Mouse (Mus musculus): ENCODE measurements at regions not wholly inside any gene's neighbourhood (a gene's known extent, or its start where the extent isn't known, plus 50 kb on each side); places are given as distances from the start of the nearest gene placed in this dataset.
A peak's percentile ranks its signal among the peaks of the same experiment; 100 is the strongest.

DNA sequence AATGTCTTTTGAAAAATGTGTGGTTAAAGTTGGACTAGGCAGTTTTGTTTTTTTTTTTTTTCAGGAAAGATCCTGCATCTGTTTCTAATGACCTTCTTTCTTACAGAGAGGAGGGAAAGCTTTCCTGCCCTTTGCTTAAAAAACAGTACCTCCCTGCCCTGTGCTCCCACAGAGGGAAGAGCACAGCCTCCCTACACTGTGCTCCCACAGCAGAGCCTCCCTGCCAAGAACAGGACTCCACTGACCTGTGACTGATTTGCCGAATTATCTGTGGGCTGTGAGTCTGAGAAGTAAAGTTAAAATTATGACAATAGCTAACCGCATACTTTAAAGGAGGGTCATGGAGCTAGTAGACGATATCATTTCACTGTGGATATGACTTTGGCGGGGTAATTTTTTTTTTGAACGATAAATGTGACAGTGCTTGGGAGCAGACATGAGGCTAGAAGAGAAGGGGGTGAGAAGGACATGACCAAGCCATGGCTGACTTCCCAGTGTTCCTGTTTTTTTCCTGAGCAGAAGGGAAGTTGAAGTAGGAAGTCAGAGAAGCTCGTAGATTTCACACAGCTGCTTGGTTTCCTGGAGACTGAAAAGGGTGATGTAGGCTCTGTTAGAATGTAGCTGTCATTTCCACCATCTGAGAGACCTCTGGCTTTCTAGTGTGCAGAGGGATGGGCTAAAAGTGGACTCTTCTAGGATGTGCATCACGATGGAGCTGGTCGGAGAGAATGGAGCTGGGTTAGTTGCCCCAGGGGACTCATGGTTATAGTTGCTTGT is 226.2 kb downstream of the Etaa1 start:
- Histone ChIP-seq H3K4me2 (ENCODE audit: low read length) (no peak overlapping the region), H3K36me3 (ENCODE audit: control insufficient read depth, insufficient read depth, low read length) (no peaks in the 10 kb centered on the region), H3K9me3 (ENCODE audit: control insufficient read depth, low read length) (no peaks in the 10 kb centered on the region), H3K27me3 (ENCODE audit: control insufficient read depth, insufficient read depth, low read length) (no peaks in the 10 kb centered on the region), H3K9ac (ENCODE audit: low read length) (no peak overlapping the region), H3K27ac (replicated peaks in 1 of 2; ENCODE audit: control insufficient read depth in 1 of 2, insufficient read depth in 1 of 2, low read depth in 2 of 2, low read length in 2 of 2) (peak overlapping the region in 1 of 2 experiments; percentile 52; a peak in 1 of 4 replicates), H3K4me1 (ENCODE audit: control insufficient read depth in 2 of 2, insufficient read depth in 2 of 2, low read length in 2 of 2) (no peaks in the 10 kb centered on the region), H3K4me3 (ENCODE audit: control insufficient read depth in 1 of 2, insufficient read depth in 1 of 2, low read depth in 1 of 2, low read length in 2 of 2) (no peak overlapping the region)
- 57% methylated on average over 8 of the region's 8 CpGs for WGBS
- no peak for ATAC-seq (ENCODE audit: insufficient number of reproducible peaks, insufficient read depth, low FRiP score, low read depth)

DNA sequence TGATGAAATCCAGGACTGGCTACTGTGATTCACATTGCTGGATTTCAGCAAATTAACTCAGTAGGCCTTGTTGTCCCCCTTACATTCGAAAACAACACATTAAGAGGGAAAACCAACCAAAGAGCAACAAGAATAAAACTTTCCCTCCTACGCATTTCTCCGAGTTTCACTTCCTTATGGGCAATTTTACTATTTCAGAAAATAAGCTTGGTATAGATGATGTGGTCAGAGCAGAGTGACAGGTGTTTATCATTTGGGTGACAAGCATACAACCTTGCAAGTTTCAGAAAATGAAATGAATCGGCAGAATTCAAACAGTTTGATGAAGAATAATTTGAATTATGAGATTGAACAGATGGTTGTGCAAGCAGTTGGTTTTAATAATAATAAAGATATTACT is 220.6 kb downstream of the Etaa1 start:
- Histone ChIP-seq H3K4me2 (ENCODE audit: low read length) (no peak overlapping the region), H3K9ac (ENCODE audit: low read length) (no peak overlapping the region), H3K9me3 (ENCODE audit: control insufficient read depth, low read length) (no peaks in the 10 kb centered on the region), H3K4me3 (ENCODE audit: control insufficient read depth in 1 of 2, insufficient read depth in 1 of 2, low read depth in 1 of 2, low read length in 2 of 2) (no peak overlapping the region), H3K27ac (replicated peaks in 1 of 2; ENCODE audit: control insufficient read depth in 1 of 2, insufficient read depth in 1 of 2, low read depth in 2 of 2, low read length in 2 of 2) (no peak overlapping the region), H3K4me1 (ENCODE audit: control insufficient read depth in 2 of 2, insufficient read depth in 2 of 2, low read length in 2 of 2) (no peaks in the 10 kb centered on the region), H3K36me3 (ENCODE audit: control insufficient read depth, insufficient read depth, low read length) (no peaks in the 10 kb centered on the region), H3K27me3 (ENCODE audit: control insufficient read depth, insufficient read depth, low read length) (no peaks in the 10 kb centered on the region)
- 79% methylated on average over 4 of the region's 4 CpGs for WGBS
- ATAC-seq (ENCODE audit: insufficient number of reproducible peaks, insufficient read depth, low FRiP score, low read depth) = no peak

- H3K4me1 ChIP-seq (ENCODE audit: control insufficient read depth in 2 of 2, insufficient read depth in 2 of 2, low read length in 2 of 2) = no peaks in the 10 kb centered on the region
- no peaks in the 10 kb centered on the region for H3K27me3 ChIP-seq (ENCODE audit: control insufficient read depth, insufficient read depth, low read length)
- no peaks in the 10 kb centered on the region for H3K9me3 ChIP-seq (ENCODE audit: control insufficient read depth, low read length)
- H3K36me3 ChIP-seq (ENCODE audit: control insufficient read depth, insufficient read depth, low read length) = no peaks in the 10 kb centered on the region
- no peak overlapping the region for H3K4me2 ChIP-seq (ENCODE audit: low read length)
- H3K4me3 ChIP-seq (ENCODE audit: control insufficient read depth in 1 of 2, insufficient read depth in 1 of 2, low read depth in 1 of 2, low read length in 2 of 2) = no peak overlapping the region
- H3K27ac ChIP-seq (replicated peaks in 1 of 2; ENCODE audit: control insufficient read depth in 1 of 2, insufficient read depth in 1 of 2, low read depth in 2 of 2, low read length in 2 of 2) = no peak overlapping the region
- WGBS = 82% methylated on average over 2 of the region's 2 CpGs
- H3K9ac ChIP-seq (ENCODE audit: low read length) = no peak overlapping the region
- no peak for ATAC-seq (ENCODE audit: insufficient number of reproducible peaks, insufficient read depth, low FRiP score, low read depth)
Observed at GRCm38 (mm10) chr11:17734519-17734918, 219.2 kb downstream of the Etaa1 start.

DNA sequence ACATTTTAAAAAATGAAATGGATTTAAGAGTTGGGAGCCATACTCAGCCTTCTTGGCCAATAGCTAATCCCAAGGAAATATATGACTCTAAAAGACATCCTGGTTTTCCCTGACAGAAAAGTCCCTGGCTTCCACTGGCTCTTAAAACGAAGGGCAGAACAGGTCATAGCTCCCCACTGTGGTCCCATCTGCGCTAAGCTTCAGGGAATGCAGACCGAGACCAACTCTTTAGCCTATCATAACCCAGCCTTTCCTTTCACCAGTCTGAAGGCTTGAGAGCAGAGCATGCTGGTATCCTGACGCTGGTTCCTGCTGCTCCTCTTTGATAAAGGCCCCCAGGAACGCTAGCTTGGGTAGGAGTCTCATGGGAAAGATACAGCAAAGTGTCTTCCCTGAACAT is 214.8 kb downstream of the Etaa1 start:
- no peaks in the 10 kb centered on the region for H3K9me3 ChIP-seq (ENCODE audit: control insufficient read depth, low read length)
- H3K4me1 ChIP-seq (ENCODE audit: control insufficient read depth in 2 of 2, insufficient read depth in 2 of 2, low read length in 2 of 2) = no peaks in the 10 kb centered on the region
- no peak overlapping the region for H3K9ac ChIP-seq (ENCODE audit: low read length)
- no peak overlapping the region for H3K4me2 ChIP-seq (ENCODE audit: low read length)
- 29% methylated on average over 5 of the region's 5 CpGs for WGBS
- ATAC-seq (ENCODE audit: insufficient number of reproducible peaks, insufficient read depth, low FRiP score, low read depth) = no peak
- H3K27me3 ChIP-seq (ENCODE audit: control insufficient read depth, insufficient read depth, low read length) = no peaks in the 10 kb centered on the region
- H3K27ac ChIP-seq (replicated peaks in 1 of 2; ENCODE audit: control insufficient read depth in 1 of 2, insufficient read depth in 1 of 2, low read depth in 2 of 2, low read length in 2 of 2) = no peak overlapping the region
- H3K4me3 ChIP-seq (ENCODE audit: control insufficient read depth in 1 of 2, insufficient read depth in 1 of 2, low read depth in 1 of 2, low read length in 2 of 2) = no peak overlapping the region
- no peaks in the 10 kb centered on the region for H3K36me3 ChIP-seq (ENCODE audit: control insufficient read depth, insufficient read depth, low read length)

DNA sequence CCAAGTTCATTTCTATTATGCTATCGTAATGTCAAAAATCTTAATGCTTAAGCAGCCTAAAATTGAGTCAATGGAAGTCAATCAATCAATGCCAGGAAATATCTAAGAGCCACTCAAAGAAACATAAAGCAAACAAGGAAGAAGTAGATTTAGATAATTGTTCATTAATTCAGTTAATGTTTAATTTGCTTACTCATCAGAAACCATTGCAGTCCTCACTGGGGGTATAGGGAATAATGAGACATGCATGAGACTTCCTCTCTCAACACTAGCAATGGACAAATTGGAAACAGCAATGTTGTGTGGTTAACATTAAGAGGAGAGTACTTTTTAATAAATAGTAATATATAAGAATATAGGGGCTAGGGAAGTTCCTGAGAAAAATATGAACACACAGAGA is 209.9 kb downstream of the Etaa1 start:
- 95% methylated on average over 1 of the region's 1 CpGs for WGBS
- Histone ChIP-seq H3K4me3 (ENCODE audit: control insufficient read depth in 1 of 2, insufficient read depth in 1 of 2, low read depth in 1 of 2, low read length in 2 of 2) (no peak overlapping the region), H3K4me2 (ENCODE audit: low read length) (no peak overlapping the region), H3K9ac (ENCODE audit: low read length) (no peak overlapping the region), H3K27ac (replicated peaks in 1 of 2; ENCODE audit: control insufficient read depth in 1 of 2, insufficient read depth in 1 of 2, low read depth in 2 of 2, low read length in 2 of 2) (no peak overlapping the region), H3K36me3 (ENCODE audit: control insufficient read depth, insufficient read depth, low read length) (no peaks in the 10 kb centered on the region), H3K9me3 (ENCODE audit: control insufficient read depth, low read length) (no peaks in the 10 kb centered on the region), H3K4me1 (ENCODE audit: control insufficient read depth in 2 of 2, insufficient read depth in 2 of 2, low read length in 2 of 2) (no peaks in the 10 kb centered on the region), H3K27me3 (ENCODE audit: control insufficient read depth, insufficient read depth, low read length) (no peaks in the 10 kb centered on the region)
- ATAC-seq (ENCODE audit: insufficient number of reproducible peaks, insufficient read depth, low FRiP score, low read depth) = no peak

GRCm38 (mm10) chr11:17750345-17750744 is 203.3 kb downstream of the Etaa1 start:
- no peak overlapping the region for H3K4me2 ChIP-seq (ENCODE audit: low read length)
- H3K27ac ChIP-seq (replicated peaks in 1 of 2; ENCODE audit: control insufficient read depth in 1 of 2, insufficient read depth in 1 of 2, low read depth in 2 of 2, low read length in 2 of 2) = no peak overlapping the region
- no peak for ATAC-seq (ENCODE audit: insufficient number of reproducible peaks, insufficient read depth, low FRiP score, low read depth)
- no peaks in the 10 kb centered on the region for H3K9me3 ChIP-seq (ENCODE audit: control insufficient read depth, low read length)
- 70% methylated on average over 6 of the region's 6 CpGs for WGBS
- no peaks in the 10 kb centered on the region for H3K27me3 ChIP-seq (ENCODE audit: control insufficient read depth, insufficient read depth, low read length)
- H3K36me3 ChIP-seq (ENCODE audit: control insufficient read depth, insufficient read depth, low read length) = no peaks in the 10 kb centered on the region
- H3K4me3 ChIP-seq (ENCODE audit: control insufficient read depth in 1 of 2, insufficient read depth in 1 of 2, low read depth in 1 of 2, low read length in 2 of 2) = no peak overlapping the region
- H3K4me1 ChIP-seq (ENCODE audit: control insufficient read depth in 2 of 2, insufficient read depth in 2 of 2, low read length in 2 of 2) = no peaks in the 10 kb centered on the region
- no peak overlapping the region for H3K9ac ChIP-seq (ENCODE audit: low read length)

GRCm38 (mm10) chr11:17759224-17759623 is 194.5 kb downstream of the Etaa1 start:
- no peaks in the 10 kb centered on the region for H3K27me3 ChIP-seq (ENCODE audit: control insufficient read depth, insufficient read depth, low read length)
- no peaks in the 10 kb centered on the region for H3K4me1 ChIP-seq (ENCODE audit: control insufficient read depth in 2 of 2, insufficient read depth in 2 of 2, low read length in 2 of 2)
- no peak overlapping the region for H3K9ac ChIP-seq (ENCODE audit: low read length)
- no peak overlapping the region for H3K4me3 ChIP-seq (ENCODE audit: control insufficient read depth in 1 of 2, insufficient read depth in 1 of 2, low read depth in 1 of 2, low read length in 2 of 2)
- no peak overlapping the region for H3K27ac ChIP-seq (replicated peaks in 1 of 2; ENCODE audit: control insufficient read depth in 1 of 2, insufficient read depth in 1 of 2, low read depth in 2 of 2, low read length in 2 of 2)
- no peaks in the 10 kb centered on the region for H3K36me3 ChIP-seq (ENCODE audit: control insufficient read depth, insufficient read depth, low read length)
- no peak for ATAC-seq (ENCODE audit: insufficient number of reproducible peaks, insufficient read depth, low FRiP score, low read depth)
- H3K4me2 ChIP-seq (ENCODE audit: low read length) = no peak overlapping the region
- WGBS = 57% methylated on average over 2 of the region's 2 CpGs
- H3K9me3 ChIP-seq (ENCODE audit: control insufficient read depth, low read length) = no peaks in the 10 kb centered on the region

GRCm38 (mm10) chr11:17763411-17763810 is 190.3 kb downstream of the Etaa1 start:
- H3K9me3 ChIP-seq (ENCODE audit: control insufficient read depth, low read length) = no peaks in the 10 kb centered on the region
- H3K27me3 ChIP-seq (ENCODE audit: control insufficient read depth, insufficient read depth, low read length) = 0 out of 2 replicates have a peak, but pooled peaks cover 7% of the 10 kb centered on the region
- H3K4me1 ChIP-seq (ENCODE audit: control insufficient read depth in 2 of 2, insufficient read depth in 2 of 2, low read length in 2 of 2) = peaks cover 2 to 11% of the 10 kb centered on the region in 2 experiments; a peak in 2 of 4 replicates
- ATAC-seq (ENCODE audit: insufficient number of reproducible peaks, insufficient read depth, low FRiP score, low read depth) = no peak
- no peaks in the 10 kb centered on the region for H3K36me3 ChIP-seq (ENCODE audit: control insufficient read depth, insufficient read depth, low read length)
- no peak overlapping the region for H3K4me2 ChIP-seq (ENCODE audit: low read length)
- whole genome bisulfite sequencing = 63% methylated on average over 1 of the region's 1 CpGs
- H3K27ac ChIP-seq (replicated peaks in 1 of 2; ENCODE audit: control insufficient read depth in 1 of 2, insufficient read depth in 1 of 2, low read depth in 2 of 2, low read length in 2 of 2) = no peak overlapping the region
- no peak overlapping the region for H3K4me3 ChIP-seq (ENCODE audit: control insufficient read depth in 1 of 2, insufficient read depth in 1 of 2, low read depth in 1 of 2, low read length in 2 of 2)
- H3K9ac ChIP-seq (ENCODE audit: low read length) = no peak overlapping the region

Measured in heart, embryonic 14.5 days (tissue).